Mouse (Mus musculus): ENCODE data around the gene Inppl1.

GRCm38 (mm10) chr7:101884160-101884559, 46.1 kb upstream of the Inppl1 start:
- TF ChIP-seq POLR2A (IDR thresholded peaks at IDR 0.05; ENCODE audit: control insufficient read depth, extremely low read depth, insufficient read depth, low read length, poor library complexity) (no peak), CTCF (IDR thresholded peaks at IDR 0.05; ENCODE audit: borderline replicate concordance, control insufficient read depth, extremely low read depth, insufficient read depth, low read length, poor library complexity) (no peak)
